Mouse (Mus musculus): ENCODE results near the gene Esp4. TPM values are rescaled to one million over a fixed set of nuclear protein-coding genes. Genes with fewer than 3 reads are reported as not detected.

Gene Esp4
- not detected for polyA plus RNA-seq (2017; shearing (Covaris generic))

DNA sequence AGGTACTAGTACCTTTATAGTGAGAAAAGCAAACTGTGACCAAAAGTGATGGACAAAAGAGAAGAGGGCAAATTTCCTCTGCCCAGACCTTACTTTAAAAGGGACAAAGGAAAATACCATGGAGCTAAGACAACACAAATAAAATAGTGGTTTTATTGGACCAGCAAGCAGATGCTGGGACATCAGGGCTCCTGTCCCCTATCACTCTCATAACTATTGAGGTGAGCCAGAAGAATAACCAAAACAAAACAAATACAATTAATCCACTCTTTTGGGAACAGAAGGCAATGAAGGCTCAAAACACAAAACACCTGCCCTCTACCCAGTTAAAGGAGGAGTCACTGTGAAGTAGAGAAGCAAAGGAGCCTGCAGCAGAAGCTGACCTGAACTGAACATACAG lies at the start of gene Esp4:
Esp4 (plus strand) TSS at position 301 of the 400 bp plus-strand sequence.

DNA sequence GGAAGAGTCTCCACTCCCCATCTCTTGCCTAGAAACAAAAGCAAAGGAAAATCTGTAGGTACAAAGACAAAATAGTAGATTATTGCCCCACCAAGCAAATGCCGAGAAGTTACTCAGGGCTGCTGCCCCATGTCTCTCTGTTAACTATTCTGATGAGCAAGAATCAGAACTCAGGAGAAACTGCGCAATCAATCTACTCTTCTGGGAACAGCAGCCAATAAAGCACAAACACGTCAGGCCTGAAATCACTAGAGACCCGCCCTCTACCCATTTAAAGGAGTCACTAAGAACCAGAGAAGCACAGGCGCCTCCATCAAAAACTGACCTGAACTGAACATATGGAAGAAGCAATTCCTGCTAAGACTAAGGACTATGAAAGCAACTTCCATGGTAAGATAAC lies 37.2 kb upstream of the Esp4 start, which contains the start of gene Esp6:
Esp6 (plus strand) TSS at position 301 of the 400 bp plus-strand sequence.

GRCm38 (mm10) chr17:40631775-40632174 lies 33.4 kb downstream of the Esp4 start, which contains the start of gene Esp3:
Esp3 (plus strand) TSS chr17:40632075.

Other genes with a start within 250 kb of the Esp4 start
- not detected for gene Esp8, start 78.6 kb upstream of the Esp4 start, polyA plus RNA-seq (2017; shearing (Covaris generic))
- not detected for gene Esp6, start 37.1 kb upstream of the Esp4 start, polyA plus RNA-seq (2017; shearing (Covaris generic))
- gene Esp3, start 33.5 kb downstream of the Esp4 start, polyA plus RNA-seq (2017; shearing (Covaris generic)), result not detected
- not detected for gene Esp1, start 128.5 kb downstream of the Esp4 start, polyA plus RNA-seq (2017; shearing (Covaris generic))
- not detected for gene Crisp2, start 208.4 kb downstream of the Esp4 start, polyA plus RNA-seq (2017; shearing (Covaris generic))
- gene Rhag, start 212.5 kb downstream of the Esp4 start, polyA plus RNA-seq (2017; shearing (Covaris generic)), result 1.1 TPM

Measured in activated CD4-positive, CD25-positive, alpha-beta regulatory T cell, adult 9 weeks (primary cell).